13 mouse cellular contexts compared by ENCODE assay signal in the genomic region with DNA sequence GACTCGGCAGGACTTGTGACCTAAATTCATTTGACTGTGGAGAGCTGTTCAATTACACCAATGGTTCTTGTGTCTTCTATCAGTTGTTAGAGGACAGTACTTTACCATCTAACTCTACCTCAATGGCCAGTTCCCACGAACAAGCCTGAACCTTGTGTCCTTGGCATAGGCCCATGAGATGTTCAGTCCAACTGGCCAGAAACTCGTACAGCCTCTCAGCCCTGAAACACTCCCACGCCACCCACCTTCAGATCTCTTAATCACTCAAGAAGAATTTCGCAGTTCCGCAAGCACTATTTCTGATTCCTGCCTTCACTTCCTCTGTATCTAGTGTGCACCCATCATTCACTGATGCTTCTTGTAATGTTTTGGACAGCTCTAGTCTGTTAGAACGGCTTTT. TPM values are rescaled to one million over a fixed set of nuclear protein-coding genes. Genes with fewer than 3 reads are reported as not detected.
DNase-seq lines count a peak whose midpoint lies in the region; ATAC-seq lines count a peak whose summit lies in the region.
"Had no signal": no experiment of that assay in that cellular context is flagged by ENCODE, and none has a peak within 500 bp of the region (broad histone marks: within the 10 kb centered on the region; RNA-seq: fewer than 3 reads in every experiment).

No protein-coding gene starts in this region.

- peak; percentile 51 for DNase-seq in heart, adult 8-10 months (ENCODE audit: low spot score)
- DNase-seq in heart, postnatal 4 days, result no peak
- peak; percentile 77 for DNase-seq in midbrain, embryonic 11.5 days (ENCODE audit: low spot score, missing footprints)
- peak; percentile 29 for DNase-seq in cerebellum, adult 8-10 months
- DNase-seq in skeletal muscle tissue, adult 2 months (ENCODE audit: low read depth, low spot score), result peak; percentile 65
- no peak for DNase-seq in frontal cortex, adult 2 months (ENCODE audit: extremely low spot score in 1 of 2, low spot score in 1 of 2)

- H3K4me1 ChIP-seq in midbrain, embryonic 11.5 days (ENCODE audit: control insufficient read depth, insufficient read depth, low read length), result no peaks in the 10 kb centered on the region
- no peaks in the 10 kb centered on the region for H3K4me1 ChIP-seq in midbrain, embryonic 15.5 days
- H3K4me1 ChIP-seq: heart, embryonic 15.5 days; limb, embryonic 13.5 days had no signal

- no peak overlapping the region for H3K9ac ChIP-seq in midbrain, embryonic 11.5 days (ENCODE audit: low read length)
- no peak overlapping the region for H3K9ac ChIP-seq in midbrain, embryonic 15.5 days
- H3K9ac ChIP-seq: heart, embryonic 15.5 days; limb, embryonic 13.5 days had no signal

- H3K27ac ChIP-seq in midbrain, embryonic 11.5 days (ENCODE audit: low read depth, low read length), result no peak overlapping the region
- H3K27ac ChIP-seq in midbrain, embryonic 15.5 days, result no peak overlapping the region
- H3K27ac ChIP-seq: heart, embryonic 15.5 days; limb, embryonic 13.5 days had no signal

- no peaks in the 10 kb centered on the region for H3K9me3 ChIP-seq in midbrain, embryonic 11.5 days (ENCODE audit: control insufficient read depth, low read length)
- H3K9me3 ChIP-seq in midbrain, embryonic 15.5 days, result no peaks in the 10 kb centered on the region
- H3K9me3 ChIP-seq: heart, embryonic 15.5 days; limb, embryonic 13.5 days; megakaryocyte, embryonic 14.5 days had no signal

- no peaks in the 10 kb centered on the region for H3K27me3 ChIP-seq in midbrain, embryonic 11.5 days (ENCODE audit: control insufficient read depth, insufficient read depth, low read length)
- H3K27me3 ChIP-seq in midbrain, embryonic 15.5 days (replicated peaks), result no peaks in the 10 kb centered on the region
- H3K27me3 ChIP-seq: heart, embryonic 15.5 days; limb, embryonic 13.5 days had no signal

- 51% methylated on average over 7 of the region's 7 CpGs for WGBS in midbrain, embryonic 11.5 days
- 46% methylated on average over 7 of the region's 7 CpGs for WGBS in midbrain, embryonic 15.5 days

- H3K36me3 ChIP-seq in midbrain, embryonic 11.5 days (ENCODE audit: control insufficient read depth, insufficient read depth, low read length), result no peaks in the 10 kb centered on the region
- no peaks in the 10 kb centered on the region for H3K36me3 ChIP-seq in midbrain, embryonic 15.5 days (replicated peaks)
- H3K36me3 ChIP-seq: heart, embryonic 15.5 days; limb, embryonic 13.5 days had no signal

- H3K4me2 ChIP-seq in midbrain, embryonic 11.5 days, result no peak overlapping the region
- no peak overlapping the region for H3K4me2 ChIP-seq in midbrain, embryonic 15.5 days
- H3K4me2 ChIP-seq: heart, embryonic 15.5 days; limb, embryonic 13.5 days had no signal

- no peak for ATAC-seq in midbrain, embryonic 11.5 days (ENCODE audit: low FRiP score)
- ATAC-seq in midbrain, embryonic 15.5 days (replicated peaks), result no peak
- ATAC-seq in erythroid progenitor cell, adult 5-6 weeks (replicated peaks; ENCODE audit: low FRiP score, poor library complexity, severe bottlenecking), result no peak
- ATAC-seq: forebrain, embryonic 14.5 days; inflammation-experienced regulatory T-cells, adult 6 months had no signal

- H3K4me3 ChIP-seq in midbrain, embryonic 11.5 days (ENCODE audit: low read depth, low read length), result no peak overlapping the region
- no peak overlapping the region for H3K4me3 ChIP-seq in midbrain, embryonic 15.5 days
- H3K4me3 ChIP-seq: heart, embryonic 15.5 days; limb, embryonic 13.5 days; megakaryocyte, embryonic 14.5 days had no signal

RNA-seq across cellular contexts. Expression of gene Slc19a2, which starts 12.8 kb away (rescaled TPM):
- total RNA-seq in heart, adult 8-10 months (2022), result 1 to 10 TPM; 6.4 to 9.5 (median 8.5) TPM
- 1 to 10 TPM; 6.7 to 7.0 TPM for total RNA-seq in heart, postnatal 4 days (2021)
- polyA plus RNA-seq in midbrain, embryonic 11.5 days (2014; fragmentation: Nextera tagmentation; extraction: Ambion mirVana), result 11.1 and 14.1 TPM in 2 replicates
- 7.7 and 9.0 TPM in 2 replicates for polyA plus RNA-seq in midbrain, embryonic 15.5 days (2015; fragmentation: Nextera tagmentation; extraction: Ambion mirVana)
- 16.2 and 21.8 TPM in 2 replicates for total RNA-seq in erythroid progenitor cell, adult 5-6 weeks (2015; ENCODE audit: low replicate concordance)
- 1.6 and 5.4 TPM in 2 replicates for total RNA-seq in erythroid progenitor cell, adult 5-6 weeks (2017; ENCODE audit: low replicate concordance)
- 11.7 and 12.4 TPM in 2 replicates for polyA plus RNA-seq in frontal cortex, adult 2 months (2012; rRNA removed)

RNA-seq across cellular contexts. Expression of gene Ccdc181, which starts 39.3 kb away (rescaled TPM):
- 10 to 100 TPM in 1 of 4 experiments, 1 to 10 TPM in 3; 9.0 to 10.0 (median 10.0) TPM for total RNA-seq in heart, adult 8-10 months (2022)
- 1 to 10 TPM; 7.3 to 7.6 TPM for total RNA-seq in heart, postnatal 4 days (2021)
- polyA plus RNA-seq in midbrain, embryonic 11.5 days (2014; fragmentation: Nextera tagmentation; extraction: Ambion mirVana), result 16.4 and 18.2 TPM in 2 replicates
- 24.8 and 25.7 TPM in 2 replicates for polyA plus RNA-seq in midbrain, embryonic 15.5 days (2015; fragmentation: Nextera tagmentation; extraction: Ambion mirVana)
- total RNA-seq in erythroid progenitor cell, adult 5-6 weeks (2015; ENCODE audit: low replicate concordance), result 1.7 and 15.5 TPM in 2 replicates
- total RNA-seq in erythroid progenitor cell, adult 5-6 weeks (2017; ENCODE audit: low replicate concordance), result 8.4 and 9.0 TPM in 2 replicates
- 22.1 and 22.8 TPM in 2 replicates for polyA plus RNA-seq in frontal cortex, adult 2 months (2012; rRNA removed)

Comparison
In these comparisons a context has a peak if more than half of its experiments do, and no peak if none do; other contexts are left out.
1. DNase-seq: peak in heart, adult 8-10 months (single experiment), midbrain, embryonic 11.5 days (single experiment), cerebellum, adult 8-10 months (single experiment) and skeletal muscle tissue, adult 2 months (single experiment); none in heart, postnatal 4 days (single experiment) and frontal cortex, adult 2 months (0 of 2).